Mouse (Mus musculus) lung, adult 18-20 months (tissue): ENCODE data around the gene Jazf1.

Source experiments
- DNase-seq, 2 experiments: peaks; one replicate each; pipeline ENCODE4 v3.0.0; 2022; ENCODE audit warnings: mixed read lengths in 2 of 2

Gene Jazf1

GRCm38 (mm10) chr6:52792455-52792854 lies 276.0 kb downstream of the Jazf1 start:
- DNase-seq: peak; percentile 57 to 71

GRCm38 (mm10) chr6:52790781-52791180 lies 277.6 kb downstream of the Jazf1 start:
- DNase-seq: no peak

DNA sequence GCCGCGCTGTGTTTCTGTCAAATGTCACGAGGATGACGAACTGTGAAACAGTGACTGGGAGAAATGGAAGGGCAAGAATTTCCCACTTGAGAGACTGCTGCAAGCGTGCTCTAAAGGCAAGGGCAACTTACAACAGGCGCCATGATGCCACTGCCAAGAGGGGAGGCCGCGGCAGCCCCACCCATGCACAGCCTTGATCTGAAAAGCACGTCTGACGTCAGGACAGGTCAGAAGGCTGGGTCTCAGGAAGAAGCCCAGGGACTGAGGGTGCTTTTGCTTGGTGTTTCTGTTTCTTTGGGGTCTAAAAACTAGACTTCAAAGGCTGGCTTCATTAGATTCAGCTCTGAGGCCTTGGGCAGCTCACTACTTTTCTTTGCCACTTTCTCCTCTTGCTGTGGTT lies 278.1 kb downstream of the Jazf1 start:
- no peak for DNase-seq

DNA sequence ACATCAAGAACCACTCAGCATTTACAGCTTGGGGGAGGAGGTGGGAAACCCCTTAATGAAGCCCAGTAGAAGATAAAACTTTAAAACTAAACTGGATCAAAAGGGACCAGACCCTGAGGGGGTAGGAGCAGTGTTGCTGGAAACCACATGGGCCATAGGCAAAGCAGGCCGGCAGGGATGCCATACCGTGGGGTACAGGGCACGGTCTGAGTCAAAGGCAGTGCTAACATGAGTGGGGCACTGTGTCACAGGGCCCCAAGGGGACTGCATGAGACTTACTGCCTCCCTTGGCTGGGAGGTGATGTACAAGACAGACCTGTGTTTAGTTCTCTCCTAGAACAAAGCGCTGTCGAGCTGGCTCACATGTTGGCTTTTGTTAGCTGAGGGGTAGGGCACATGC lies 288.9 kb downstream of the Jazf1 start:
- no peak for DNase-seq

DNA sequence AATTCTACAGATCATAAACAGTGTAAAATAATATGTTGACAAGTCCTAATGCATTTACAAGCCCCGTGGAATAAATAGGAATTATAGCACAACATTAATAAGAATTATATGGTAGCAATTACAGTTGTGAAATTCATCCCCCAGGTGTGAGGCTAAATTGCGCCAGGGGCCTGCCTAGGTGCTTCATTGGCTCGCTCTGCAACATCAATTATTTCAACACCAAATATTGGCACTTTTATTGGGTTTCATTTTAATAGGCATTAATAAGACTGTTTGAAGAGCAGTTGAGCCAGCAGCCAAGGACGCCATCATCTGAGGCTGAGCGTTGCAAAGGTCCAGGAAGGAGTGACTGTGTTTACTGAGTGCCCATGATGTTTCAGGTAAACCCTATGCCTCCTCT lies 289.9 kb downstream of the Jazf1 start:
- DNase-seq: no peak

DNA sequence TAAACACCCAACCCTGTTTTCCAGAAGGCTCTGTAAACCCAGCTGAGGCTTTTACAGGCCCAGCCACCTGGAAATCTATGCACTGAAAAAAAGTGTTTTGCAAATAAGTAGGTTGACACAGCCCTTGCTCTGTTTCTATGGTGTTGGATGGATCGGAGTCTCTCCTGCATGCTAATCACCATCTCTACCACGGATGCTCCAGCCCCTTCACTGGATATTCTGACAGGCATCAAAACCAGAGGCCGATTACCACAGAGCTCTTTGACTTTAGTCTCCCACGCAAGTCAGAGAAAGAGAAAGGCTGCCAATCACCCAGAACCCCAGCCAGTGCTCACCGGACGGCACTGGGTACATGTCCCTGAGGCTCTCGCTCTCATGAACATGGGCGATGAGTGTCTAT lies 291.4 kb downstream of the Jazf1 start:
- no peak for DNase-seq

DNA sequence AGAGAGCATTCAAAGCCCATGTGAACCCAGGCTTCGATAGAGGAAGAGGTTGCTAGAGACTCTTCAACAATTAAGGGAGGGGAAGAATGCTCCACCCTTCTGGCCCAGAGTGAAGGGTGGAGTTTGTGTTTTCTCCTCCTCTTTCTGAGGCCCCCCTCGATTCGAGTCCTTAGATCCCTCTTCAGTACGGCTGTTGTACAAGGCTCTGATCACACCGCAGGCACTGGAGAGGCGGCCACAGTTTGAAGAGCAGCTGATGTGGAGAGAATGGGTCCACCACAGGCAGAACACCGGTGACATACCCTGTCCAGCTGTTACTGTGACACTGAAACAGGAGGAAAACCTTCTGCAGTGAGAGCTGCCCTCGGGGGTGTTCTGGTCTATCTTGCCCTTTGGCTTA lies 292.5 kb downstream of the Jazf1 start:
- DNase-seq: no peak

GRCm38 (mm10) chr6:52775350-52775749 lies 293.1 kb downstream of the Jazf1 start:
- peak in 1 of 2 experiments; percentile 35 for DNase-seq

DNA sequence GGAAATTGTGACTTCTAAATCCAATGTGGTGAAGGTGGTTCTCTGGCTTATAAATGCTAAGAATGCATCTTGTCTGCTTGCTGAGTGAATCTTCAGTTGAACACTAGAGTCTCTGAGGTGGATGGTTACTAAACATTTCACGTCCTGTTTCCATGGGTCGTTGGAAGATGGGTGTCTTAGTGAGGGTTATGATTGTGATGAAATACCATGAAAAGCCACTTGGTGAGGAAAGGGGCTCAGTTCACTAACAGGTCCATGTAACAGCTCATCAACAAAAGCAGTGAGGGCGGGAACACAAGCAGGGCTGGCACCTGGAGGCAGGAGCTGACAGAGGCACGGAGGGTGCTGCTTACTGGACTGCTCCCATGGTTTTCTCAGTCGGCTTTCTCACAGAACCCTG lies 295.3 kb downstream of the Jazf1 start:
- DNase-seq: no peak

DNA sequence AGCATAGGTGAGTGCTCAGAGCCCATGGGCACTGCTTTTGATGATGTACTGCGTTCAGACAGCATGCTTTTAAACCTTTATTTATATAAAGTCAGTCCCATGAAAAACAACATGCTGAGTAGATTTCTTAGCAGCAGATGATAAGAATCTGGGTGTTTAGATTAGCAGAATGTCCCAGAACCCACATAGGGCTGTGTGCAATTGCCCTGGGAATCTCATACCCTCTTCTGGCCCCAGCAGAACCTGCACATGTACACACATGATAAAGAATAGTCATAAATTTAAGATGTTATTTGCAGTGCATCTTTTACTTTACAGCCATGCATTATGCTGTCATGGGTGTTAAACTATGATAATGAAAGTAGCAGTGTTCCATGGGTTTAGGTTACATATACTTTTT lies 297.6 kb downstream of the Jazf1 start:
- no peak for DNase-seq

- DNase-seq: no peak
Observed at GRCm38 (mm10) chr6:52765206-52765605, 303.2 kb downstream of the Jazf1 start.

- DNase-seq: no peak
Observed at GRCm38 (mm10) chr6:52752832-52753231, 315.6 kb downstream of the Jazf1 start.

DNA sequence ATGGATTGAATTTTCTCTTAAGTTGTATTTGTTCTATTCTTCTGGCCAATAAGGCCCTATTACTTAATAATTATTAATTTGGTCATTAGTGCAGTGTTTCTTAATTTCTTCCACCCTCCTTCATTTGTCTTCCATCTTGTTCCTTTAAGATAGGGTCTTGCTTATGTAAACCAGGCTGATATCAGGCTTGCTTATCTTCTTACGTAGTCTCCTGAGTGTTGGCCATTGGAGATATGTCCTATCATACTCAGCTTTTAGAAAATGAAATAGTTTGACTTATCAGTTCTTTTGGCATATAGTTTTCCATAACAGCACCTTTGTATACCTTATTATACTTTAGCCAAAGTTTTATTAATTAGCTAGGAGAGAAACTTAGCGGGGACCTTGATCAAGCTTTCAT lies 333.8 kb downstream of the Jazf1 start:
- DNase-seq: no peak

DNA sequence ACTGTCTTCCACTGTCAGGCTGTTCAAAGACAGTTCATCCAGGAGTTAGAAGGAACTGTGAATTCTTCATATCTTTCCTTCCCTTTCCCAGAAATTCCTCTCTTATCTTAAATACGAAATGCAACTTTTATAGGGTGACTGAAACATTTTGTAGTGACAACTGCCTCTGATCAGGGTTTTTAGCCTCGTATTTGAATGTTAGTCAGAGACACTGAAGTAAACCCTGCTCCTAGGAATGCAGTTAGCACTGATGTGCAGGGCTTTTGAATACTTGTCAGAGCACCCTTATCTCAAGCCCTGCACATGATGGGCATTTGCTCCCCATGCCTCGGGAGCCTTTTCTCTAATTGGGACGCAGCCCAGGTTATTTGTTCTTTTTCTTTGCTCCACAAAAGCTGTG lies 338.1 kb downstream of the Jazf1 start:
- DNase-seq: no peak

- DNase-seq: peak; percentile 30 to 64
Observed at GRCm38 (mm10) chr6:52724805-52725439, 343.5 kb downstream of the Jazf1 start.
